Mouse (Mus musculus) megakaryocyte, adult 5-6 weeks (primary cell): ENCODE data around the gene Apoh. TPM values are rescaled to one million over a fixed set of nuclear protein-coding genes. Genes with fewer than 3 reads are reported as not detected.

Source experiments
- ATAC-seq: 2 replicates; pipeline ENCODE4 v1.8.0; 2016; ENCODE audit warnings: mild to moderate bottlenecking, inconsistent platforms; ENCODE audit not compliant: poor library complexity, severe bottlenecking
- total RNA-seq, 2 experiments: library from RNA; stranded (forward) in 1 of 2; stranded (reverse) in 1 of 2; fragments of 153-499, 151-499 nt in 1 of 2; fragments of 221-1000, 200-1000 nt in 1 of 2; gene quantifications; 2 replicates each; pipeline versions ENCODE4 v1.2.3 to v1.2.4; 2015 to 2017

Apoh gene
- total RNA-seq, 2 experiments from 2014 or later: not detected

GRCm38 (mm10) chr11:108447148-108447547, 104.0 kb downstream of the Apoh start:
- peak; percentile 53 for ATAC-seq

- ATAC-seq: peak; percentile 80
Observed at GRCm38 (mm10) chr11:108449811-108450210, 106.7 kb downstream of the Apoh start.

- ATAC-seq: no peak
Observed at GRCm38 (mm10) chr11:108459599-108459998, 116.4 kb downstream of the Apoh start.

Other genes with a start within 250 kb of the Apoh start
- gene Prkca, start 574 bp downstream of the Apoh start, total RNA-seq (2015): 6.4 and 6.9 TPM in 2 replicates
- gene Prkca, start 574 bp downstream of the Apoh start, total RNA-seq (2017): 1.6 and 4.3 TPM in 2 replicates
- gene Cep112, start 81.8 kb downstream of the Apoh start, total RNA-seq (2015): 0.82 and 1.6 TPM in 2 replicates
- 0.07 and 0.65 TPM in 2 replicates for gene Cep112, start 81.8 kb downstream of the Apoh start, total RNA-seq (2017)